ENCODE assay signal across 14 mouse cellular contexts in the genomic region with DNA sequence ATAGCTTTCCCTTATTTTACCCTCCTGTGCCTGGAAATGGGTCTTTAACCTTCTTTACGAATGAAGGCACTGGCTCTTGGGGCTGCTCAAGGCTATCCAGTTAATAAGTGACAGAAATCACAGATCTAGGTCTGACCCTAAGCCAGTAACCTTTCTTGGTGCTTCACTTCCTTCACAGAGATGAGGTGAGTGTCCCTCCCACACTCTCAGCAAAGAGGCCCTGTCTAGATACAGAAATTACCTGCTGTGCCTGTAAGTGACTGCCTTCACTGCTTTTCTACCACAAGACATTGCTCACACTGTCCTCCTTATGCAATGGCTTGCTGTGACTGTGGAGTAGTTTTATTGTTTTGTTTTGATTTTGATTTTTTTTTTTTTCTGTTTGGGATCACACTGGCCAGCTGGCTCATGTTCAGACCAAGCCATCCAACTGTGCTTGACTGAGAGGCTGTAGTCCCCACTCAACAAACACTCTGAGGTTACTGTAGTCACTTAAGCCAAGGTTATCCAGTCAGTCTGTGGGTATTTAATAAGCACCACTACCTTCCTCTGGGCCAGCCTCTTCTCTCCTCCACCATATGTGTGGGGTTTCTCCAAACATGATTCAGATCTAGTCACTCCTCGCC.
DNase-seq lines count a peak whose midpoint lies in the region; ATAC-seq and TF ChIP-seq lines count a peak whose summit lies in the region.
"Had no signal": no experiment of that assay in that cellular context is flagged by ENCODE, and none has a peak within 500 bp of the region (broad histone marks: within the 10 kb centered on the region; RNA-seq: fewer than 3 reads in every experiment).

No protein-coding gene starts in this region.

- H3K27me3 ChIP-seq in Patski = no peaks in the 10 kb centered on the region
- no peaks in the 10 kb centered on the region for H3K27me3 ChIP-seq in kidney, adult 2 months (replicated peaks; ENCODE audit: control insufficient read depth, insufficient read depth, low read length)
- H3K27me3 ChIP-seq in lung, embryonic 16.5 days (ENCODE audit: control insufficient read depth, insufficient read depth, low read depth, low read length) = no peaks in the 10 kb centered on the region
- H3K27me3 ChIP-seq: CH12.LX; heart, embryonic 13.5 days; limb, embryonic 15.5 days had no signal

- intact Hi-C loops in gastrocnemius, postnatal 14 days (cut with DNase I; ENCODE audit: low total_unique reads) = no loop called here

- no peak overlapping the region for H3K4me2 ChIP-seq in lung, embryonic 16.5 days (ENCODE audit: low read depth, low read length)
- H3K4me2 ChIP-seq: heart, embryonic 13.5 days; limb, embryonic 15.5 days had no signal

- H3K9me3 ChIP-seq in lung, embryonic 16.5 days (ENCODE audit: control insufficient read depth, low read length) = no peaks in the 10 kb centered on the region
- H3K9me3 ChIP-seq: heart, embryonic 13.5 days; limb, embryonic 15.5 days had no signal

- peak overlapping the region; percentile 97 for H3K27ac ChIP-seq in kidney, adult 2 months (ENCODE audit: insufficient read depth, low read depth, low read length)
- H3K27ac ChIP-seq in lung, embryonic 16.5 days (ENCODE audit: low read length) = peak overlapping the region; percentile 73
- H3K27ac ChIP-seq: heart, embryonic 13.5 days had no signal

- CTCF ChIA-PET in Patski (lab: Charles Lee) = interaction anchor here (0.9 to 1.8 kb wide), 4 partner anchors 12 to 232 kb away, joined by 3 to 4 read pairs (median 3); no protein-coding TSS in a partner anchor

- TF ChIP-seq POLR2A in kidney, adult 2 months (IDR thresholded peaks at IDR 0.05; ENCODE audit: low read depth, low read length) = no peak

- in situ Hi-C loops in Patski (cut with MboI; ENCODE audit: low pct_unique_long_range_greater_than_20kb) = loop anchor here (5.0 to 25.0 kb wide), 2 partner anchors 174 to 211 kb away; no protein-coding TSS in a partner anchor

- DNase-seq in gastrocnemius, postnatal 14 days = peak; percentile 34
- DNase-seq in gastrocnemius, adult 18-20 months (ENCODE audit: low spot score) = no peak
- DNase-seq in Patski (ENCODE audit: low read depth, low spot score) = no peak
- peak; percentile 87 for DNase-seq in kidney, adult 2 months
- no peak for DNase-seq in spleen, postnatal 10 days (ENCODE audit: low spot score in 2 of 2)
- no peak for DNase-seq in frontal cortex, postnatal 25 days (ENCODE audit: low spot score in 2 of 2)
- no peak for DNase-seq in B cell, adult 2 months
- DNase-seq: cerebellum, adult 8-10 months; right cerebral cortex, adult 18-20 months; thymus, postnatal 14 days had no signal

- H3K4me1 ChIP-seq in kidney, adult 2 months (ENCODE audit: control insufficient read depth, insufficient read depth, low read length) = peaks cover 22% of the 10 kb centered on the region
- H3K4me1 ChIP-seq in lung, embryonic 16.5 days (replicated peaks; ENCODE audit: control insufficient read depth, insufficient read depth, low read length) = peaks cover 29% of the 10 kb centered on the region

- 54% methylated on average over 2 of the region's 2 CpGs for WGBS in kidney, adult 2 months
- 45% methylated on average over 2 of the region's 2 CpGs for WGBS in lung, embryonic 16.5 days

- peak; percentile 44 for ATAC-seq in Patski
- ATAC-seq in lung, embryonic 16.5 days (ENCODE audit: low read depth) = peak; percentile 44

- TF ChIP-seq CTCF in Patski (IDR thresholded peaks at IDR 0.05) = no peak
- no peak for TF ChIP-seq CTCF in kidney, adult 2 months (conservative IDR thresholded peaks at IDR 0.05; ENCODE audit: insufficient read depth, insufficient read length, low read depth, low read length)

- H3K9ac ChIP-seq in lung, embryonic 16.5 days (ENCODE audit: low read length) = no peak overlapping the region
- H3K9ac ChIP-seq: heart, embryonic 13.5 days; limb, embryonic 15.5 days had no signal

- H3K4me3 ChIP-seq in kidney, adult 2 months (ENCODE audit: insufficient read depth, low read depth, low read length) = no peak overlapping the region
- no peak overlapping the region for H3K4me3 ChIP-seq in lung, embryonic 16.5 days (ENCODE audit: low read length)
- H3K4me3 ChIP-seq: heart, embryonic 13.5 days; limb, embryonic 15.5 days had no signal

- H3K36me3 ChIP-seq in kidney, adult 2 months (ENCODE audit: control insufficient read depth, insufficient read depth, low read length) = no peaks in the 10 kb centered on the region
- no peaks in the 10 kb centered on the region for H3K36me3 ChIP-seq in lung, embryonic 16.5 days (ENCODE audit: control insufficient read depth, insufficient read depth, low read length)
- H3K36me3 ChIP-seq: heart, embryonic 13.5 days; limb, embryonic 15.5 days had no signal

- POLR2A ChIA-PET in Patski (lab: Charles Lee) = no interaction called here

Comparison
In these comparisons a context has a peak if more than half of its experiments do, and no peak if none do; other contexts are left out.
1. DNase-seq: peak in gastrocnemius, postnatal 14 days (single experiment) and kidney, adult 2 months (single experiment); none in gastrocnemius, adult 18-20 months (single experiment), Patski (single experiment), spleen, postnatal 10 days (0 of 2), frontal cortex, postnatal 25 days (0 of 2) and B cell, adult 2 months (0 of 2).